Mouse (Mus musculus): ENCODE data around the gene Scube1.

Scube1 gene

GRCm38 (mm10) chr15:83563857-83564651, 160.8 kb downstream of the Scube1 start:
- peak; percentile 83 for DNase-seq

GRCm38 (mm10) chr15:83563327-83563856, 161.4 kb downstream of the Scube1 start, which contains the start of the genes Tspo and Mcat:
Gene Tspo (plus strand): TSS chr15:83563592.
Gene Mcat (minus strand): TSS chr15:83563787.
- peak; percentile 93 for DNase-seq

- DNase-seq, result peak; percentile 83
Observed at GRCm38 (mm10) chr15:83562626-83563270, 162.1 kb downstream of the Scube1 start.

GRCm38 (mm10) chr15:83560941-83561477, 163.8 kb downstream of the Scube1 start:
- no peak for DNase-seq

GRCm38 (mm10) chr15:83555161-83555974, 169.5 kb downstream of the Scube1 start:
- peak; percentile 94 for DNase-seq

Measured in liver (tissue).